Mouse (Mus musculus) lung, adult 2 months (tissue): ENCODE results near the gene C2cd4d.

ENCODE experiments used
- CTCF ChIP-seq: fragments of 200-500 bp; IDR thresholded peaks from 2 replicates; pipeline ENCODE4 v1.5.1; 2011; ENCODE audit warnings: mild to moderate bottlenecking, low read length, control low read depth; ENCODE audit not compliant: insufficient read depth
- POLR2A ChIP-seq: fragments of 200-500 bp; IDR thresholded peaks from 2 replicates; pipeline ENCODE4 v1.6.1; 2011; ENCODE audit warnings: low read depth, mild to moderate bottlenecking, control low read depth, low read length, borderline replicate concordance; ENCODE audit errors: extremely low read depth

- TF ChIP-seq CTCF, result no peak
- no peak for TF ChIP-seq POLR2A
Observed at GRCm38 (mm10) chr3:94368631-94369030, 6.4 kb downstream of the C2cd4d start.
